ENCODE assay signal across 14 mouse cellular contexts in the genomic region with DNA sequence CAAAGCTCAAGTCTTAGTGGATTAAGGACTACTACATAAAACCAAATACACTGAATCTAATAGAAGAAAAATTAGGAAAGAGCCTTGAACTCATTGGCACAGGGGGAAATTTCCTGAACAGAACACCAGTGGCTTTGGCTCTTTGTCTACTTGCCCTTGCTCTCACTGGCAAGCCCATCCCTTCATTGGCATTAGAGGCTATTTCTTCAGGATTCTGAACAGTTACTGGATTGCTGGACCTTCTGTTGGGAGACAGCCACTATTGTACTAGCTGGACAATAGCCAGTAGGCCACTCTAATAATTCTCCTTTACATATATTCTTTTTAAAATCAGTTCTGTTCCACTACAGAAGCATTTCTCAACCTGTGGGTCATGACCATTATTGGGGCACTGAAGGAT.
"Had no signal": no experiment of that assay in that cellular context is flagged by ENCODE, and none has a peak within 500 bp of the region (broad histone marks: within the 10 kb centered on the region; RNA-seq: fewer than 3 reads in every experiment).

No protein-coding gene starts in this region.

- ATAC-seq: liver, embryonic 12.5 days; midbrain, embryonic 15.5 days had no signal

- H3K9me3 ChIP-seq: limb, embryonic 15.5 days; liver, embryonic 12.5 days; lung, embryonic 15.5 days; midbrain, embryonic 15.5 days; neural tube, embryonic 12.5 days; stomach, embryonic 15.5 days had no signal

- H3K27me3 ChIP-seq: limb, embryonic 15.5 days; liver, embryonic 12.5 days; lung, embryonic 15.5 days; megakaryocyte, embryonic 14.5 days; midbrain, embryonic 15.5 days; neural tube, embryonic 12.5 days; stomach, embryonic 15.5 days had no signal

- H3K4me2 ChIP-seq: limb, embryonic 15.5 days; liver, embryonic 12.5 days; lung, embryonic 15.5 days; midbrain, embryonic 11.5 days; midbrain, embryonic 15.5 days; neural tube, embryonic 12.5 days; stomach, embryonic 15.5 days had no signal

- H3K27ac ChIP-seq: limb, embryonic 15.5 days; liver, embryonic 12.5 days; lung, embryonic 15.5 days; macrophage; midbrain, embryonic 15.5 days; neural tube, embryonic 12.5 days; stomach, embryonic 15.5 days had no signal

- H3K9ac ChIP-seq: limb, embryonic 15.5 days; liver, embryonic 12.5 days; lung, embryonic 15.5 days; midbrain, embryonic 15.5 days; neural tube, embryonic 12.5 days; stomach, embryonic 15.5 days had no signal

- H3K4me3 ChIP-seq: limb, embryonic 15.5 days; liver, embryonic 12.5 days; lung, embryonic 15.5 days; megakaryocyte, embryonic 14.5 days; midbrain, embryonic 15.5 days; neural tube, embryonic 12.5 days; stomach, embryonic 15.5 days had no signal

- H3K4me1 ChIP-seq: limb, embryonic 15.5 days; liver, embryonic 12.5 days; lung, embryonic 15.5 days; megakaryocyte, embryonic 14.5 days; midbrain, embryonic 15.5 days; neural tube, embryonic 12.5 days; stomach, embryonic 15.5 days had no signal

- H3K36me3 ChIP-seq: limb, embryonic 15.5 days; liver, embryonic 12.5 days; lung, embryonic 15.5 days; midbrain, embryonic 15.5 days; neural tube, embryonic 12.5 days; stomach, embryonic 15.5 days had no signal

- DNase-seq: kidney, adult 8-10 months; kidney, postnatal 25 days; layer of hippocampus, postnatal 36 days; lung, postnatal 14 days; right cerebral cortex, postnatal 14 days had no signal
